ENCODE assay signal across 16 mouse cellular contexts in the genomic region with DNA sequence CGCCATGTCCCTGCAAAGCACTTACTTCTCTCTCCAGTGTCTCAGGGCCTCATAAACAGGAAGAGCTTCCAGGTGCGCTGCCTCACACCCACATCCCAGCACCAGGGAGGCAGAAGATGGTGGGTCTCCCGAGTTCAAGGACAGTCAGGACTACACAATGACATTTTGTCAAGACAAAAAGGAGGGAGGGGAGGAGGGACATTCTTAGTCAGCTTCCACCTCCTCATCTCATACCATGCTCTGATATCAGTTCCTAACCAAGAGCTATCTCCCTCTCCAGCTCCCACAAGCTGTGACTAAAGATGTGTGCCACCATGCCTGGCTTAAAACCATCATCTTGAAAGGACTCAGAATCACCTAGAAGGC. TPM values are rescaled to one million over a fixed set of nuclear protein-coding genes. Genes with fewer than 3 reads are reported as not detected.
DNase-seq lines count a peak whose midpoint lies in the region; ATAC-seq and TF ChIP-seq lines count a peak whose summit lies in the region.
"Had no signal": no experiment of that assay in that cellular context is flagged by ENCODE, and none has a peak within 500 bp of the region (broad histone marks: within the 10 kb centered on the region; RNA-seq: fewer than 3 reads in every experiment).

No protein-coding gene starts in this region.

- TF ChIP-seq CTCF in heart, postnatal 0 days (IDR thresholded peaks at IDR 0.05; ENCODE audit: low read depth), result no peak

- TF ChIP-seq EP300 in heart, postnatal 0 days (IDR thresholded peaks at IDR 0.05; ENCODE audit: low read depth), result no peak

- no peak overlapping the region for H3K4me2 ChIP-seq in embryonic facial prominence, embryonic 13.5 days
- H3K4me2 ChIP-seq in heart, postnatal 0 days (ENCODE audit: low read depth, low read length), result no peak overlapping the region
- peak overlapping the region; percentile 22; the same call in 1 of the 2 replicates for H3K4me2 ChIP-seq in liver, embryonic 12.5 days

- WGBS in embryonic facial prominence, embryonic 13.5 days, result 64% methylated on average over 3 of the region's 3 CpGs
- 74% methylated on average over 3 of the region's 3 CpGs for WGBS in embryonic facial prominence, embryonic 10.5 days
- 31% methylated on average over 3 of the region's 3 CpGs for WGBS in heart, postnatal 0 days
- 38% methylated on average over 3 of the region's 3 CpGs for WGBS in liver, embryonic 12.5 days (ENCODE audit: insufficient replicate concordance)
- WGBS in midbrain, embryonic 10.5 days, result 81% methylated on average over 3 of the region's 3 CpGs

- peaks cover 22% of the 10 kb centered on the region for H3K4me1 ChIP-seq in embryonic facial prominence, embryonic 13.5 days
- peaks cover 27% of the 10 kb centered on the region for H3K4me1 ChIP-seq in embryonic facial prominence, embryonic 10.5 days
- peaks cover 30% of the 10 kb centered on the region for H3K4me1 ChIP-seq in heart, postnatal 0 days (ENCODE audit: control insufficient read depth, insufficient read depth)
- peaks cover 58% of the 10 kb centered on the region for H3K4me1 ChIP-seq in liver, embryonic 12.5 days
- peaks cover 27% of the 10 kb centered on the region for H3K4me1 ChIP-seq in midbrain, embryonic 10.5 days

- no peak for DNase-seq in embryonic facial prominence, embryonic 10.5 days (ENCODE audit: low spot score)
- DNase-seq in heart, postnatal 0 days (ENCODE audit: low spot score), result no peak
- DNase-seq in heart, postnatal 4 days, result no peak
- peak; percentile 36 for DNase-seq in 416B (ENCODE audit: low read depth)
- no peak for DNase-seq in midbrain, embryonic 10.5 days (ENCODE audit: low spot score)
- DNase-seq in embryo, embryonic 9.5 days (ENCODE audit: extremely low spot score), result no peak
- DNase-seq: kidney, postnatal 10 days; retina, postnatal 1 day had no signal

- H3K9ac ChIP-seq in embryonic facial prominence, embryonic 13.5 days, result no peak overlapping the region
- H3K9ac ChIP-seq in heart, postnatal 0 days (replicated peaks; ENCODE audit: low read depth, low read length), result no peak overlapping the region
- no peak overlapping the region for H3K9ac ChIP-seq in liver, embryonic 12.5 days

- H3K27me3 ChIP-seq in embryonic facial prominence, embryonic 13.5 days, result no peaks in the 10 kb centered on the region
- no peaks in the 10 kb centered on the region for H3K27me3 ChIP-seq in embryonic facial prominence, embryonic 10.5 days (replicated peaks; ENCODE audit: low read depth, poor library complexity, severe bottlenecking)
- no peaks in the 10 kb centered on the region for H3K27me3 ChIP-seq in heart, postnatal 0 days (ENCODE audit: control insufficient read depth, insufficient read depth, low read length)
- H3K27me3 ChIP-seq in liver, embryonic 12.5 days (replicated peaks), result no peaks in the 10 kb centered on the region
- no peaks in the 10 kb centered on the region for H3K27me3 ChIP-seq in midbrain, embryonic 10.5 days (ENCODE audit: low read depth, poor library complexity, severe bottlenecking)

- H3K36me3 ChIP-seq in embryonic facial prominence, embryonic 13.5 days, result peaks cover 30% of the 10 kb centered on the region
- peaks cover 68% of the 10 kb centered on the region for H3K36me3 ChIP-seq in embryonic facial prominence, embryonic 10.5 days (replicated peaks)
- H3K36me3 ChIP-seq in heart, postnatal 0 days (replicated peaks; ENCODE audit: control insufficient read depth, insufficient read depth, low read length), result peaks cover 22% of the 10 kb centered on the region; the same call in 1 of the 2 replicates
- peaks cover 36% of the 10 kb centered on the region for H3K36me3 ChIP-seq in liver, embryonic 12.5 days
- peaks cover 53% of the 10 kb centered on the region for H3K36me3 ChIP-seq in midbrain, embryonic 10.5 days

- H3K4me3 ChIP-seq in embryonic facial prominence, embryonic 13.5 days, result no peak overlapping the region
- no peak overlapping the region for H3K4me3 ChIP-seq in embryonic facial prominence, embryonic 10.5 days
- H3K4me3 ChIP-seq in heart, postnatal 0 days (ENCODE audit: low read depth, low read length), result no peak overlapping the region
- H3K4me3 ChIP-seq in liver, embryonic 12.5 days, result no peak overlapping the region
- no peak overlapping the region for H3K4me3 ChIP-seq in midbrain, embryonic 10.5 days
- H3K4me3 ChIP-seq: erythroblast, embryonic 14.5 days had no signal

- ATAC-seq in embryonic facial prominence, embryonic 13.5 days (ENCODE audit: insufficient number of reproducible peaks, insufficient read depth, low FRiP score, low TSS enrichment, low read depth), result no peak
- no peak for ATAC-seq in heart, postnatal 0 days (ENCODE audit: insufficient read depth, low read depth)
- ATAC-seq in liver, embryonic 12.5 days, result peak; percentile 41; the same call in 1 of the 2 replicates
- ATAC-seq: inflammation-experienced regulatory T-cells, adult 6 months had no signal

- no peaks in the 10 kb centered on the region for H3K9me3 ChIP-seq in embryonic facial prominence, embryonic 13.5 days
- peaks cover 1% of the 10 kb centered on the region; the same call in 1 of the 2 replicates for H3K9me3 ChIP-seq in embryonic facial prominence, embryonic 10.5 days
- no peaks in the 10 kb centered on the region for H3K9me3 ChIP-seq in heart, postnatal 0 days (replicated peaks; ENCODE audit: control insufficient read depth, low read length)
- no peaks in the 10 kb centered on the region for H3K9me3 ChIP-seq in liver, embryonic 12.5 days (replicated peaks)
- H3K9me3 ChIP-seq in midbrain, embryonic 10.5 days (replicated peaks), result peaks cover under 1% of the 10 kb centered on the region; the same call in 1 of the 2 replicates

- peak overlapping the region; percentile 28; the same call in 1 of the 2 replicates for H3K27ac ChIP-seq in embryonic facial prominence, embryonic 13.5 days
- H3K27ac ChIP-seq in embryonic facial prominence, embryonic 10.5 days (replicated peaks), result no peak overlapping the region
- peak overlapping the region; percentile 50 for H3K27ac ChIP-seq in heart, postnatal 0 days (ENCODE audit: low read depth)
- H3K27ac ChIP-seq in liver, embryonic 12.5 days, result no peak overlapping the region
- H3K27ac ChIP-seq in midbrain, embryonic 10.5 days (replicated peaks), result no peak overlapping the region
- H3K27ac ChIP-seq: macrophage had no signal

RNA-seq across cellular contexts. Expression of gene Nudt3, which starts 11.8 kb away (rescaled TPM):
- 116 and 117 TPM in 2 replicates for polyA plus RNA-seq in embryonic facial prominence, embryonic 13.5 days (2015; fragmentation: Nextera tagmentation; extraction: Ambion mirVana)
- 85.5 and 87.8 TPM in 2 replicates for polyA plus RNA-seq in embryonic facial prominence, embryonic 10.5 days (2016; fragmentation: Nextera tagmentation; extraction: Ambion mirVana)
- total RNA-seq in heart, postnatal 0 days (2014; rRNA removed; ENCODE audit: low replicate concordance), result 159 and 184 TPM in 2 replicates
- 139 and 140 TPM in 2 replicates for polyA plus RNA-seq in heart, postnatal 0 days (2015; fragmentation: Nextera tagmentation; extraction: Ambion mirVana)
- total RNA-seq in heart, postnatal 4 days (2021), result 100 to 1,000 TPM; 340 to 371 TPM
- 51.2 and 53.9 TPM in 2 replicates for polyA plus RNA-seq in liver, embryonic 12.5 days (2016; fragmentation: Nextera tagmentation; extraction: Ambion mirVana)
- polyA plus RNA-seq in midbrain, embryonic 10.5 days (2016; fragmentation: Nextera tagmentation; extraction: Ambion mirVana), result 90.0 and 109 TPM in 2 replicates

RNA-seq across cellular contexts. Expression of gene RPS10-NUDT3, which starts 23.5 kb away (rescaled TPM):
- not detected in 2 replicates for polyA plus RNA-seq in embryonic facial prominence, embryonic 13.5 days (2015; fragmentation: Nextera tagmentation; extraction: Ambion mirVana)
- polyA plus RNA-seq in embryonic facial prominence, embryonic 10.5 days (2016; fragmentation: Nextera tagmentation; extraction: Ambion mirVana), result not detected in 2 replicates
- total RNA-seq in heart, postnatal 0 days (2014; rRNA removed; ENCODE audit: low replicate concordance), result not detected in 2 replicates
- not detected in 2 replicates for polyA plus RNA-seq in heart, postnatal 0 days (2015; fragmentation: Nextera tagmentation; extraction: Ambion mirVana)
- not detected for total RNA-seq in heart, postnatal 4 days (2021)
- polyA plus RNA-seq in liver, embryonic 12.5 days (2016; fragmentation: Nextera tagmentation; extraction: Ambion mirVana), result not detected in 2 replicates
- not detected in 2 replicates for polyA plus RNA-seq in midbrain, embryonic 10.5 days (2016; fragmentation: Nextera tagmentation; extraction: Ambion mirVana)
- total RNA-seq: layer of hippocampus, postnatal 14 days; liver, adult 2 months had no signal
- polyA plus RNA-seq: erythroblast, embryonic 14.5 days; inflammation-experienced regulatory T-cells, adult 6 months; liver, adult 2 months; macrophage; spleen, adult 2 months had no signal

RNA-seq across cellular contexts. Expression of gene Rps10, which starts 25.0 kb away (rescaled TPM):
- polyA plus RNA-seq in embryonic facial prominence, embryonic 13.5 days (2015; fragmentation: Nextera tagmentation; extraction: Ambion mirVana), result 1,114 and 1,137 TPM in 2 replicates
- 906 and 913 TPM in 2 replicates for polyA plus RNA-seq in embryonic facial prominence, embryonic 10.5 days (2016; fragmentation: Nextera tagmentation; extraction: Ambion mirVana)
- 1,352 and 1,440 TPM in 2 replicates for total RNA-seq in heart, postnatal 0 days (2014; rRNA removed; ENCODE audit: low replicate concordance)
- polyA plus RNA-seq in heart, postnatal 0 days (2015; fragmentation: Nextera tagmentation; extraction: Ambion mirVana), result 486 and 524 TPM in 2 replicates
- total RNA-seq in heart, postnatal 4 days (2021), result 100 to 1,000 TPM; 857 to 917 TPM
- 898 and 941 TPM in 2 replicates for polyA plus RNA-seq in liver, embryonic 12.5 days (2016; fragmentation: Nextera tagmentation; extraction: Ambion mirVana)
- polyA plus RNA-seq in midbrain, embryonic 10.5 days (2016; fragmentation: Nextera tagmentation; extraction: Ambion mirVana), result 731 and 876 TPM in 2 replicates

RNA-seq across cellular contexts. Expression of gene Pacsin1, which starts 43.8 kb away (rescaled TPM):
- 5.4 and 7.2 TPM in 2 replicates for polyA plus RNA-seq in embryonic facial prominence, embryonic 13.5 days (2015; fragmentation: Nextera tagmentation; extraction: Ambion mirVana)
- polyA plus RNA-seq in embryonic facial prominence, embryonic 10.5 days (2016; fragmentation: Nextera tagmentation; extraction: Ambion mirVana), result 5.2 and 6.9 TPM in 2 replicates
- total RNA-seq in heart, postnatal 0 days (2014; rRNA removed; ENCODE audit: low replicate concordance), result not detected in 2 replicates
- 0.04 and 0.32 TPM in 2 replicates for polyA plus RNA-seq in heart, postnatal 0 days (2015; fragmentation: Nextera tagmentation; extraction: Ambion mirVana)
- under 1 TPM in 1 of 2 experiments, not detected in 1; 0.17 TPM for total RNA-seq in heart, postnatal 4 days (2021)
- polyA plus RNA-seq in liver, embryonic 12.5 days (2016; fragmentation: Nextera tagmentation; extraction: Ambion mirVana), result 0.20 and 0.48 TPM in 2 replicates
- 3.1 and 3.3 TPM in 2 replicates for polyA plus RNA-seq in midbrain, embryonic 10.5 days (2016; fragmentation: Nextera tagmentation; extraction: Ambion mirVana)
- total RNA-seq: liver, adult 2 months had no signal

RNA-seq across cellular contexts. Expression of gene AI413582, which starts 45.9 kb away (rescaled TPM):
- 21.2 and 21.4 TPM in 2 replicates for polyA plus RNA-seq in embryonic facial prominence, embryonic 13.5 days (2015; fragmentation: Nextera tagmentation; extraction: Ambion mirVana)
- 12.1 and 15.9 TPM in 2 replicates for polyA plus RNA-seq in embryonic facial prominence, embryonic 10.5 days (2016; fragmentation: Nextera tagmentation; extraction: Ambion mirVana)
- 11.1 and 13.4 TPM in 2 replicates for total RNA-seq in heart, postnatal 0 days (2014; rRNA removed; ENCODE audit: low replicate concordance)
- polyA plus RNA-seq in heart, postnatal 0 days (2015; fragmentation: Nextera tagmentation; extraction: Ambion mirVana), result 18.5 and 20.1 TPM in 2 replicates
- 1 to 10 TPM; 8.7 to 8.8 TPM for total RNA-seq in heart, postnatal 4 days (2021)
- polyA plus RNA-seq in liver, embryonic 12.5 days (2016; fragmentation: Nextera tagmentation; extraction: Ambion mirVana), result 14.1 and 16.8 TPM in 2 replicates
- polyA plus RNA-seq in midbrain, embryonic 10.5 days (2016; fragmentation: Nextera tagmentation; extraction: Ambion mirVana), result 16.4 and 19.2 TPM in 2 replicates

Comparison
In these comparisons a context has a peak if more than half of its experiments do, and no peak if none do; other contexts are left out.
1. H3K27ac ChIP-seq: peak in embryonic facial prominence, embryonic 13.5 days (single experiment) and heart, postnatal 0 days (single experiment); none in embryonic facial prominence, embryonic 10.5 days (single experiment), liver, embryonic 12.5 days (single experiment) and midbrain, embryonic 10.5 days (single experiment).